Mouse (Mus musculus) urinary bladder, postnatal 36 days (tissue): ENCODE data around the gene Gm8439.
"Not testable (repeated sequence)": the region's sequence is repeated elsewhere in the genome, so short reads cannot be mapped to it uniquely, and the experiment has no call there.

ENCODE experiments used
- DNase-seq, 2 experiments: peaks; one replicate each; pipeline ENCODE4 v3.0.0; 2022; ENCODE audit warnings: low spot score in 2 of 2, mixed read lengths in 1 of 2

Gm8439 gene

DNA sequence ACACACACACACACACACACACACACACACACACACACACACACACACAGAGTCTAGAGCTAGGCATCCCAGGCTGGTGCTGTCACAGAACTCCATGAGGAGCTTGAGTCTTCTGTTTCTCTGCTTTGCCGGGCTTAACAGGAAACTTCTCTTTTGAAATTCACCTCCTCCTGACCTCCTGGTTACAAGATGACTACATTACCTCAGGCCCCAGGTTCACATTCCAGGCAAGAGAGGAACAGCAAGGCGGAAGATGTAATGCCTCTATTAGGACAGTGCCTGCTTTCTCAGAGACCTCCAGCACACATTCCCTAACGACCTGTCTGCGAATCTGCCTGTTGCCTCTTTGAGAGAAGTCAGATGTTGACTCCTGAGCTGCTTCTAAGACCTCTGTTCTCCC is at the start of gene Gm8439:
Gm8439 (plus strand) TSS at position 301 of the 400 bp plus-strand sequence.
- DNase-seq, result no peak

DNA sequence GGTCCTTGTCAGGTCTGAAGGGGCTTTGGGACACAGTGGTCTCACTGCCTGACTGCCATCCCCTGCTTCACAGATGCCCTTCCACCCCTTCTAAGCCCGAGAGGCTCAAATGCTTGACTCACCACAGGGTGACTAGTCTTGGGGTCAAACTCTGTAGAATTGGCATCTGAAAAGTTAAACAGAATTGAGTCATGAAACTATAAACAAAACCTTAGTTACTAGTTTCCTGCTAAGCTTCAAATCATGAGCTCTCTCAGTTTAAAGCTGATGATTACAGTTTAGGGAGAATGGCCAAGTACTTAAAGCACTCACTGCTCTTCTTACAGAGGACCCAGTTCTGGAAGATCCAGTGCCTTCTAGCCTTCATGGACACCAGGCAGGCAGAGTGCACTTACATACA is 43.6 kb upstream of the Gm8439 start:
- no peak for DNase-seq

DNA sequence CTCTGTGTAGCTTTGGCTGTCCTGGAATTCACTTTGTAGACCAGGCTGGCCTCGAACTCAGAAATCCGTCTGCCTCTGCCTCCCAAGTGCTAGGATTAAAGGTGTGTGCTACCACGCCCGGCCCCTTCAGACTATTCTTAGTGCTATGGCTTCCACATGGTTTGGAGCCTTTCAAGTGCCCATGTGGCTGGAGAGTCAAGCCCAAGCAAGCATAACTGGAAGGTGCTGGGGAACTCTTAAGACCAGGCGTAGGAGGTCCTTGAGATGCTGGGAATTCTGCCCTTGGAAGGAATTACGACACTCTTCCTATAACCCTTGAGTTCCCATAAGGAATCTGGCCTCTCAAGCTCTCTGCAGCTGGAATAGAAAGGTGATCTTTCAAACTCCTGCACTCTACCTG is 32.0 kb upstream of the Gm8439 start:
- DNase-seq, result no peak

DNA sequence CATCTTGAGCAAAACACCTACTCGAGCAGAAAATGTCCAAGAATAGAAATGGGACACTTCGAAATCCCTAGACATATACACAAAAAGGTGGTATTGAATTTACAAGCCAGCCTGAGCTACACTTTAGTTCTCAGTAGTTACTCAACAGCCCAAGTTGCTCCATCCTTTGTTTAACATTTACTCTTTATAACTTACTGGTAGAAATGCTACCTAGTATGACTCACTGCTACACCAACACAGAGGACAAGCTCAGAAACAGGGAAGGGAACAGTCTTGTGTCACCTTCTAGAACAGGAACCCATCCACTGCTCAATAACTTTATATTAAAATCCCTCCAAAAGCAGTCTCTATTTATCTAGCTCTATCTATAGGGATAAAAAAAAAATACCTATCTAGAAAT is 22.8 kb upstream of the Gm8439 start:
- no peak for DNase-seq

DNA sequence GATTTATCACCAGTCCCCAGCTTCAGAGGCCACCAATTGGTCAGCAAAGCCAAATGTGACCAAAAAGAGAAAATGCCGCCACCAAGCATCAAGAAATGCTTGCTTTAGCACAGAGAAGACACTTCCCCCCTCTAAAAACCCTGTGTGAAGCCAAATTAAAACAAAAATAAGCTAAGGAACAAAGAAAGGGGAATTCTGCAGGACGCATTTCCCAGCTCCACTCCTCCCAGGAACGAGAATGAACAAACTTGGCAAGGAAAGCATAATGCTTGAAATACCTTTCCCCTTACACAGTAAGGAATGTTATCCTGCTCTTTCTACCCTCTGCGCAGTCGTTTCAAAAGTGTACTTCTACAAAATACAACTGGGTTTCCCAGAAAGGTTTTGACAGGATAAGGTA is 20.5 kb upstream of the Gm8439 start:
- DNase-seq, result no peak

DNA sequence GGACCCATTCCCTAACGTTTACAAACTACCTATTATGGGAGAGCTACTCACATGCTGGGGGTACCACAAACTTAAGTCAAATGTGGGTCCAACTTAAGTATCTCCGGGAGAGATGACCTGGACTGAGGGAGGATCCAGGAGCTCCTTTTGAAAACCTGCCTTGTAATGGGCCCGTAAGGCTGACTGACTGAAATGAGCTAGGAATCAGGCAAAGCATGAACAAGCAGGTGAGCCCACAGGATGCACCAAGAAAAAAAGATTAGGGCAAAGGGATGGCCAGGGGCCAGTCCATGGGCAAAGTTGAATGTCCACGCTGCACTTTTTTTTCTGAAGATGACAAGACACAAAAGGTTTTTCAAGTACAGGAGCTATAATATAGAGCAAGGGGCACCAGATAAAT is 19.5 kb upstream of the Gm8439 start:
- DNase-seq, result no peak

DNA sequence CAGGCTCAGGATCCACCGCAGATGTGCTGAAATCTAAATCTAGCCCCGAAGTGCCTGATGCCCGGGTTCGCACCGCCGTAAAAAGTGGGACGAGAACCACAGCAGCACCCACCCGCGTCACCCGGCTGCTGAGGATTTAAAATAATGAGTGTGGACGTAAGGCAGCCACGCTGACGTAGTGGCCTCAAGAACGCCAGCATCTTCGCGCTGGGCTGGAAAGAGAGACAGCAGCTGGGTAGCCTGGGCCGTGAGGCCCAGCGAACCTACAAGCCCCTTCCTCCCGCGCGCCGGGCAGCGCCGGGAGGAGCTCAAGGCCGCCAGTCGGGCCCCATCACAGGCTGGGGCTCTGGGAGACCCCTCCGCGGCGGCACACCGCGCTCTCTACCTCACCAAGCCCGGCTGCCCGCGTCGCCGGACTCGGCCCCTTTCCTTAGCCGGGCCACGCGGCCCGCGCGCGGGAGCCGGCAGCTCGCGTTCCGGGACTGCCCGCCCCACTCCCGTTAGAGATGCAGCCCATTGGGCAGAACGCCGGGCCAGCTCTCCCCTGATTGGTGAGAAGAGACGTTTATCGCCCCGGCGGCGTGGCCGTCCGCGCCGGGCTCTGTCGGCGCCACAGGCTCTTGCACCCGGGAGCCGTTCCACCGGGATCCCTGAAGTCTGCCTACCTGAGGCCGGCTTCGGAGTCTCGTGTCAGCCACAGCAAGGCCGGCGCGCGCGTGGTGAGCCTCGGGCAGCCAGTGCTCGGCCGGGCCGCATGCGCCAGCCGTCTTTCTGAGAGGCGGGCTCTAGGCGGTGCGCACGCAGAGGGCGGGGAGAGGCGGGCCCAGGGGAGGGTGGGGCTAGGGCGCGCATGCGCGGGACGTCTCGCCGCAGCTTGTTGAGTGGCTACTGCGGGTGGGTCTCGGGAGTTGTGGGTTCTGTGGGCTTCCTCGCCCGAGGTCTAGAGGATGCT is 18.8 kb upstream of the Gm8439 start, which contains the start of gene Ctps:
Ctps (minus strand) TSS at position 791 of the 952 bp plus-strand sequence.
- peak; percentile 93 for DNase-seq

DNA sequence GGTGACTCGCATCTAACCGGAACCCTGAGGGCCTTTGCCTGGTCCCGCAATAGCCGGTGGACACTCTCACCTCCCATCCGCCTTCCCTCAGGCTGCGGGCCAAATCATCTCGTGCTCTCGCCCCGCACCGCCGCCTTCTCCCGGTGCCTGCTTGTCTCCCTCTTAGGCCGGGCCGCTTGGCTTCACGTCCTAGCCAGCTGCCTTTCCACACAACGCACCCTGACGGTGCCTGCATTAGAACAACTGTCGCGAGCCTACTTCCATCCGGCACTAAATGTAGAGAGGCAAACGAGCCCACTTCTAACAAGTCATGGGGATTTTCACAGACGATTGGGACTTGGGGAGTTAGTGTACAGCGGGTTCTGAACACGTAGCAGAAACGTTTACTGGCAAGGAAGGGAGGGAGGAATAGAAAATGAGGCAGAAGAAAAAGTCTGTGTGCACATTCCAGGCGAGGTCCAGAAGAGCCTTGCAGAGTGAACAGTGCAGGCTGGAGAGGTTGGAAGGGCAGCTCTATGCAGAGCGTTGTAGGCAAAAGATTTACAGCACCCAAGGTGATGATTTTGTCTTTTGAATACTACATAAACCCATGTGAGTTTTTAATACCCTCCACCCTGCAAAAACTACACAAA is 18.0 kb upstream of the Gm8439 start:
- no peak for DNase-seq

DNA sequence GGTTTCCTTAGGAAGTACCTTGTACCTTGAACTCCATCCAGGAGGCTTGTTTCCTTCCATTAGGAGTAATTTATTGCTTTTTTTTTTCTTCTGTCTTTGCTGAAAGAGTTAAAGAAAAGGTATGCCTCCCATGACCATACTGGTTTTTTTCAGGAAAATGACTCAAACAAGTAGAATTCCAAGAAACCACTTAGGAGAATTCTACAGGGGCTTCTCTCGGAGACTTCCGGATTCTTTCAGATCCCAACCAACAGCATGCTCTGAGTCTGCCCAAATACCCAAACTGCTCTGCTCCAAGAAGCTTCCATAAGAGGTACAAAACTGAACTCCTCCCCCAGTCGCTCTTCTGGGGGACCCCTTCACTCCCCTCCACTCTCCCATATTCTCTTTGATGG is 17.5 kb upstream of the Gm8439 start:
- no peak for DNase-seq

DNA sequence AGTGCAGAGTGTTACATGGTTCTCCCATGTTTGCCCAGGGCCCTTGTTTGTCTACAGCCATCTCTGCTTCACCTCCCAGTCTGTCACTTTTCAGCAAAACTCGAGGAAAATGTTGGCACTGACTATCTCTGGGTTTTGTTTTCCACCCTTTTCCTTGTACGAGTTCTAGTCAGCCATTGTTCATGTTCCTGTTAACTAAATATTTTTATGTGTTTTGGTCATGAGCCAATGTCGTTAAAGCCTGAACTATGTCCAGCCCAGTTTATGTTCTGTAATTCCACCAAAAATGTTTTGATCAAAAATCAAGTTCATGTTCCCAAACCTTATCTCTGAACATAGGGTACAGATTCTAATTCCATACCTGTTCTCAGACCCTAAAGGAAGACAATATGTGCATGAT is 16.9 kb upstream of the Gm8439 start:
- no peak for DNase-seq

DNA sequence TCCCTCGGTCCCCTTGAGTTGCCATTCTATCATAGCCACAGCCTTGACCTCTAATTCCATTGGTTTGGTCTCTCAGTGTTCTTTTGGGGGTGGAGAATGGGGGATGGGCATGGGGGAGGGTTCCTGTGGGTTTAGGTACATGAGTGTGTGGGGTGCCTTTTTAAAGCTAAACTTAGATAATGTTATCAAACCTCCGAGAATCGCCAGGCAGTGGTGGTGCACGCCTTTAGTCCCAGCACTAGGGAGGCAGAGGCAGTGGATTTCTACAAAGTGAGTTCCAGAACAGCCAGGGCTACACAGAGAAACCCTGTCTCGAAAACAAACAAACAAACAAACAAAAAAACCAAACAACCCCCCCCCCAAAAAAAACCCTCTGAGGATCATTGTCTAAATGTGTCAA is 7.7 kb upstream of the Gm8439 start:
- no peak for DNase-seq

DNA sequence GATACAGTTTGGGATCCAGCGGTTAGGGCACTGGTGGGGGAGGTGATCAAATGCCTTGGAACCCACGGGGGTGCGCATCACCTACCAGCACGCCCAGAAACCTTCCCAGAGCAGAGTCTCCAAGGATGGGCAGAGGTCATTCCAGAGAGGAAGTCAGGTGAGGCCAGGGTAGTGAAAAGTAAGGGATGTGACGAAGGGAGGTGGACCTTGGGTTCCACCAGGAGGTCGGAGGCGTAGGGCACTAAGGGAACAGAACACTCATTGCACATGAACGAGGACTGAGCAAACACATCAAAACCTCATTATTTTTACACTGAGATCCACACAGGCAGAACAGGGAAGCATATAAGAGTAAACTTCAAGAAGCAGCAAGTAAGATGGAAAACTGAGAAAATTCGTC is 6.8 kb upstream of the Gm8439 start:
- DNase-seq, result no peak

DNA sequence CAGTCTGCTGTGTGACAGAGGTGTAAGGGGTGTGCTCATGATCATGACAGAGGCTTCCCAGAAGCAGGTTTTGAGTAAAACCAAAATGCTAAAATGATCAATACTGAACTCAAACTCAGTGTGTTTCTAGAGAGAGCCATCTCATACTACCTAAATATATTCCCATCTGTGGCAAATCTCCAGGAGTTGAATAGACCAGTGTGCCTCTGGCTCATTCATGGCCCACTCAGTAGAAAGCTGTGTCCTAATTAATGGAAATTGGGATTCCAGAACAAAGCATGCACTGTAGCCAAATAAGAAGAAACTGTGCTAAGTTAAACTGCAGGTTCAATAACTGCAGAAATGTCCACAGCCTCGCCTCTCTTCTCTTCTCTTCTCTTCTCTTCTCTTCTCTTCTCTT is 1.6 kb upstream of the Gm8439 start:
- no peak for DNase-seq

DNA sequence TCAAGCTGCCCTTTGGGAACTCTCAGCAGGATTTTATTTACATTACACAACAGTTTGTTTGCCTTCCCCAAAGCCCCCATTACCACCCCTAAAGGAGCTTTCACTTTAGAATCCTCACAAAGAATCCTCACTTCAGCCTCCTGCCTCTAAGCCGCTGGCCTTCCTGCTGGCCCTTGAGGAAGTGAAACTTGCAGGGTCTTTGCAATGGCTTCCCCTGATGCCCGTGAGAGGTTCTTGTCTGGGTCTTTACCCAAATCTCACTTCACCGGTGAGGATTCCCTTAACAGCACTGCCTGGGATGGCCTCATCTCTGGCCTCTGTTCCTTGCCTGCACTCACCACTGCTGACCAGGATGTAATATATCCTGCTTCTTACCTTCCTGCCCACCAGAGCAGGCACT is 525 bp downstream of the Gm8439 start:
- no peak for DNase-seq

DNA sequence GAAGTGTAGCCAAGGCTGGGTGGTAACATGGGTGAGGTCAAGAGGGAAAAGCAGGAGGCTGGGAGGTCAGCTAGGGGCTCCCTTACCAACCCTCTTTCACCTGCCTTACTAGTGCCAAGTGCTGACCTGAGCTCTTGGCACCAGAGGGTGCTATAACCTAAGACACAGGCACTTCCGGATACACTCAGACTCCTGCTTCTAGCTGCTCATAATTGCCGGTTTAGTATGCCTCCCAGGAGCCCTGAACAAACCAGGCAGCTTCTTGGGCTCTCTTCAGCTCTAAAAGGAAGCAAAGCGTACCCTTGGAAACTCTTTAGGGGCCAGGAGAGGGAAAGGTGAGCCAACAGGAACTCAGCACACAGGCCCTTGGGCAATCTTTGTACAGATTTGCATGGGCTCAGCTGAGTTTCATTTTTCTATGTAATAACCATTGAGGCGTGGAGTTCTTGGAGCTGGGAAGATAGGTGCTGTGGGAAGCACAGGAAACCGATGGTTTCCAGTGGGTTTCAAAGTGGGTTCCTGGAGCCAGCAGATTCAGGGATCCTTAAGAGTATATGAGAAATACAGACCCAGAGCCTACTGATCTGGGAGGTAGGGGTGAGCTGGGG is 1.4 kb downstream of the Gm8439 start:
- peak; percentile 19 to 49 for DNase-seq

DNA sequence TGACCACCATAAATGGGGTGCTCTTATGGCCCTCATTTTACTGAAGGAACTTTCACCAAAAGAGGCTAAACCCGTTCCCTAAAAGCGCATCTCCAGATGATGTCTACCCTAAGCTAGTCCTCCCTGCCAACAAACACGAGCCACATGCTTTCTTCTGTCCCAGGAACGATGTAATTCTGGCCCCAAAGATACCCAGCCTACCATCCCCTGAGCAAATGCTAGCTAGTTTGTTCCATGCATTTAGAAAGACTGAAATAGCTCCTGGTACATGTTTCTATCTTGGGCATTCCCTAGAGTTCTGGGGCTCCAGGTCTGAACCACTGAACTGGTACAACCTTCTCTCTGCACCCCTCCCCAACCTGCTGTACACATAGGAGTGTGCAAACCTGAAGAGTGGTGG is 2.4 kb downstream of the Gm8439 start:
- no peak for DNase-seq

DNA sequence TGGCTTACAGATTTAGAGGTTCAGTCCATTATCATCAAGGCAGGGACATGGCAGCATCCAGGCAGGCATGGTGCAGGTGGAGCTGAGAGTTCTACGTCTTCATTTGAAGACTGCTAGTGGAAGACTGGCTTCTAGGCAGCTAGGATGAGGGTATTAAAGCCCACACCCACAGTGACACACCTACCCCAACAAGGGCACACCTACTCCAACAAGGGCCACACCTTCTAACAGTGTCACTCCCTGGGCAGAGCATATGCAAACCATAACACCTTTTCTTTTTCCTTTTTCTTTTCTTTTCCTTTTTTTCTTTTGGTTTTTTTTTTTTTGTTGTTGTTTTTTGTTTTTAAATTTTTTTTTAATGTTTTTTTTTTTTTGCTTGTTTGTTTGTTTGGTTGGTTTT is 7.7 kb downstream of the Gm8439 start:
- DNase-seq, result not testable (repeated sequence)

DNA sequence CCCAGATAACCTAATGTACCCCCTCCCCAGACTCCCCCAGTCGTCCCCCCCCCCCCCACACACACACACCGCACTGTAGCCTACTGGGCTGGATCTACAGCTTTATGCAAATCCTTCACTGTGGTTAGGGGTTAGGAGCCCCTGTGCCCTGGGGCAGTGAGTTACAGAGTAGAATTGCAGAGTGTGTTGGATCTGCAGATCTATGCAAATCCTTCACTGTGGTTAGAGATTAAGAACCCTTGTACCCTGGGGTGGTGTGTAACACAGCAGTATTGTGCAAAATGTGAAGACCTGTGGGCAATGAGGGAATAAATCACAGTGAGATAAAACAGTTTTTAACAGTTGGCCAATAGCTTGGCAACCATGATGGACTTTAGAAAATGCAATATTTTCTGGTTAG is 10.4 kb downstream of the Gm8439 start:
- DNase-seq, result no peak

DNA sequence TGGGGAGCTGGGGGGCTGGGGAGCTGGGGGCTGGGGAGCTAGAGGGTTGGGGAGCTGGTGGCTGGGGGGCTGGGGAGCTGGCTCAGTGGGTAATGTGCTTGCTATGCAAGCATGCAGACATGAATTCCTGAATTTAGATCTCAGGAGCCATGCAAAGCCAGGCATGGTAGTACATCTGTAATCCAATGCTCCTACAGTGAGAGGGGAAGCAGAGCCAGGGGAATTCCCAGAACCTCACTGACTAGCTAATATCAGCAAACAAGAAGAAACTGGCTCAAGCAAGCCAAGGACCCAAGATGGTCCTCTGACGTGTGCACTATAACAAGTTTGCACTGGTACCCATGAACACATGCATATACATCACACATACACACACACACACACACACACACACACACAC is 13.2 kb downstream of the Gm8439 start:
- DNase-seq, result no peak

DNA sequence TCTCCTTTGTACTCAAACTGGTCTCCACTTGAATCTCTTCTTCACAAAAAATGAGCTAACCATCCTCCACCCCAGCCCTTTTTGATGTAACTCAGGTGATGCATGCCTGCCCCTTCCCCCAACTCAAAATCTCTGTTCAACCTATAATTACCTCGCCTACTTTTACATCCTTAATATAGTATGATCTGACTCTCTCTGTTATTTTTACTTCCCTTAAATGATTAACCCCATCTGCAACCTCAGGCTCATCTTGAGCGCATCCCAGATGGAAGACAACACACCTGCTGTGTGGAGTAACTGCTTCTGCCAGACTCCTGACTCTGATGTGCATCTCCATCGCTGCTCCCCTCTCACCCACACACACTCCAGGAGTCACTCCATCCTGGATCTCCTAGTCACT is 14.1 kb downstream of the Gm8439 start:
- DNase-seq, result no peak

DNA sequence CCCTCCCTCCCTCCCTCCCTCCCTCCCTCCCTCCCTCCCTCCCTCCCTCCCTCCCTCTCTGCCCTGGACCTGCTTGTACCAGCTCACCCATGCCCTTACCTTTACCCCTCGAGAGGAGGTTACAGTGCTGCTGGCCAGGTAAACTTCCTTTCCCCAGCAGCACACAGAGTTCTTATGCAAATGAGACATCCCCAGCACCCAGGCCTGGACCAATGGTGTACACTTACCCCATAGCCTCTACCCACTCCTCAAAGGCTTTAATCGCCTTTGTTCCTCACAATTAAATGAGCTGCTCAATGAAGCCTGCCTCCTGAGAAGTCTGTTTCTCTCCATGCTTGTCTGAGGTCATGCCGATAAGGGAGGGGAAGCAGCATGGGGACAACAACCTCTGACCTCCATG is 18.4 kb downstream of the Gm8439 start:
- no peak for DNase-seq

DNA sequence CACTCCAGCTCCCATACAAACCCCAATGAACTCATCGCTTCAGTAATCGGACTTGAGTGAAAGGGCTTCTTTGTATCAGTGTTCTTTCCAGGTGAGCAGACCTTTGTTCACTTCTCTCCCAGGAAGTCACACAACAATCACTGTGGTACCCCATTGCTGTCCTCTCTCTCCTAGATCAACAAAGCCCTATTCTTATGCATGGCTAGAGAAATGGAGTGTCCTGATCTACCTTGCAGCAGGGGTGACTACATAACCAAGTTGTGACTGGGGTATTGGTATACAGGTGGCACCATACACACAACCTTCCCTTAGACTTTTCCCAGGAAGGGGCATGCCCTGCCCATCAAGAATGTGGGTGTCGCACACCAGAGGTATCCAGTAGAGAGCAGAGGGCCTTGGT is 22.5 kb downstream of the Gm8439 start:
- no peak for DNase-seq
